Mouse (Mus musculus) megakaryocyte, embryonic 14.5 days (primary cell): ENCODE results near the gene Catsperd.

Source experiments
- FLI1 ChIP-seq: IDR thresholded peaks from 2 replicates; pipeline ENCODE4 v1.6.1; 2012; ENCODE audit warnings: low read length, inconsistent platforms, mixed read lengths
- GATA1 ChIP-seq: IDR thresholded peaks from 3 replicates; pipeline ENCODE4 v1.6.1; 2012; ENCODE audit warnings: mixed read lengths, low read length, inconsistent platforms, borderline replicate concordance

GRCm38 (mm10) chr17:56655311-56655710 lies 27.4 kb downstream of the Catsperd start:
- TF ChIP-seq GATA1 (no peak), FLI1 (no peak)
